Mouse (Mus musculus) midbrain, embryonic 15.5 days (tissue): Measurements from ENCODE around the gene Plcb1. TPM values are rescaled to one million over a fixed set of nuclear protein-coding genes. Genes with fewer than 3 reads are reported as not detected.
A peak's percentile ranks its signal among the peaks of the same experiment; 100 is the strongest.

ENCODE experiments used
- ATAC-seq: fragments of 200-750 bp; cut with Nextera tagmentation; replicated peaks from 2 replicates; pipeline ENCODE4 v1.8.0; 2017; ENCODE audit warnings: moderate TSS enrichment
- H3K27ac ChIP-seq: fragments of 300-500 bp; sonication (generic); 2 replicates; pipeline ENCODE4 v1.5.1; 2015; ENCODE audit warnings: mild to moderate bottlenecking, inconsistent platforms
- H3K27me3 ChIP-seq: fragments of 300-500 bp; sonication (generic); replicated peaks from 2 replicates; pipeline ENCODE4 v1.6.1; 2015; ENCODE audit warnings: inconsistent platforms
- H3K36me3 ChIP-seq: fragments of 300-500 bp; sonication (generic); replicated peaks from 2 replicates; pipeline ENCODE4 v1.6.1; 2015; ENCODE audit warnings: inconsistent platforms
- H3K4me1 ChIP-seq: fragments of 300-500 bp; sonication (generic); 2 replicates; pipeline ENCODE4 v1.6.1; 2015; ENCODE audit warnings: inconsistent platforms
- H3K4me2 ChIP-seq: fragments of 300-500 bp; sonication (generic); 2 replicates; pipeline ENCODE4 v1.6.1; 2015; ENCODE audit warnings: inconsistent platforms, mild to moderate bottlenecking, moderate library complexity
- H3K4me3 ChIP-seq: fragments of 300-500 bp; sonication (generic); 2 replicates; pipeline ENCODE4 v1.5.1; 2015; ENCODE audit warnings: mild to moderate bottlenecking, inconsistent platforms
- H3K9ac ChIP-seq: fragments of 300-500 bp; sonication (generic); 2 replicates; pipeline ENCODE4 v1.6.1; 2015; ENCODE audit warnings: mild to moderate bottlenecking, inconsistent platforms
- H3K9me3 ChIP-seq: fragments of 300-500 bp; sonication (generic); 2 replicates; pipeline ENCODE4 v1.6.1; 2016; ENCODE audit warnings: inconsistent platforms
- WGBS: fragments of 180-500 bp; shearing (Covaris S2); methylation state at CpG from one replicate; pipeline ENCODE4 v1.1.7; 2015; ENCODE audit warnings: mixed read lengths; 5-methylcytosine and 5-hydroxymethylcytosine counted together
- polyA plus RNA-seq: library from polyadenylated mRNA; unstranded; fragments of >200 nt; fragmentation: Nextera tagmentation; extraction: Ambion mirVana; gene quantifications from 2 replicates; pipeline ENCODE4 v1.2.1, GENCODE M21; 2015

Plcb1 gene
- polyA plus RNA-seq, 1 experiment from 2014 or later: 38.0 TPM

DNA sequence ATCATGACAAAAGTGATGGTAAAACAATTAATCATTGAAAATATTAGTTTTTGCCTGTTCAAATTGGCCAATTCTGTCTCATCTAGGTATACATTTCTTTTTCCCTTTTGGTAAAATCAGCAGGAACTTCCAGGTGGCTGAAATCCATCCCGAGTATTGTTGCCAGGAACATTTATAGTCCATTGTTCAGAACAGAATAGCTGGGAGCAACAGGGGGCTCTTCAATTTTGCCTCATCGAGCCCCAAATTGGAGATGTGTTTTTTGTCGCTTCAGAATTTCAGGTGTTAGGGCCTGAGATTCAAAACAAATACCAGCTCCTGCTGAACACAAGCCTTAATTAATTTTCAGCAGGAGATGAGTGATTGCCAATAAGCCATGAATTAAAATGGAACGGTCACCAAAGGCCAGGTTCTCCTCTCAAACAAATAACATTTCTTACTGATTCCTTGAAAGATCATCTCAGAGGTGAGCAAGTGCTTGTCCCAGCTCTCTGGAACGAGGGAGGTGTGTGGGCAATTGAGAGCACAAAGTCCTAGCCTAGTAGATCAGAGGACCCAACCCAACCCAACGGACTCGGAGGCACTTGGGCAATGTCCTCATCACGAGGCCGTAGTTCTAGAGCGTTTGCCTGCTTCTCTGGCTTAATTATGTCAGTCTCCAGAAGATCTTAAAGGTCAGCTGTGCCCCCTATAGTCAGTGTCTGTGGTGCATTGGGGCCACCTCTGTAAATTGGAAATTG, 136.9 kb downstream of the Plcb1 start:
- Histone ChIP-seq H3K36me3 (no peaks in the 10 kb centered on the region), H3K4me2 (no peak overlapping the region), H3K4me3 (no peak overlapping the region), H3K4me1 (no peaks in the 10 kb centered on the region), H3K9ac (no peak overlapping the region), H3K27ac (no peak overlapping the region), H3K9me3 (no peaks in the 10 kb centered on the region), H3K27me3 (no peaks in the 10 kb centered on the region)
- 70% methylated on average over 10 of the region's 10 CpGs for WGBS
- no peak for ATAC-seq

DNA sequence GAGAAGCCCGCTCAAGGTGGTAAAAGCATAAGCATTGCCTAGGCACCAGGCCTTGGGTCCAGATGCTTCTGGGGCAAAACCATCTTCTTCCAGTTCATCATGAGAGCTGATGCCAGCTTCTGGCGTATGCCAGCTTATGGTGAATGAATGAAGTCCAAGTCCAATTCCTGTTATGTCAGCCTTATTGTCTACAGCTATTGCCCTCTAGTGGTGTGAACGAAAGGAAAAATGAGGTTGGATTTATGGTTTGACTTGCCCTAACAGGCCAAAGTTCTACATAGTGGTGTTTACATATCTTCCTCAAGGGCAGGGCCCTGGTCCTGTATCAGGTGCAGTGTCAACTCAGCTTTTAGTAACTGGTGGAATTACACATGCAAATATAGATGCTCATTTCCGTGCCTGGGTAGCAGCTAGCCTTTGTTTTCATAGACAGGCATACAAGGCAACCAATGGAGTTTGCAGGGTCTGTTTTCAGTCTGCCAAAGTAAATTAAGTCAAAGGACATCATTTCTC, 138.3 kb downstream of the Plcb1 start:
- Histone ChIP-seq H3K9me3 (no peaks in the 10 kb centered on the region), H3K9ac (no peak overlapping the region), H3K4me2 (no peak overlapping the region), H3K4me1 (no peaks in the 10 kb centered on the region), H3K36me3 (no peaks in the 10 kb centered on the region), H3K4me3 (no peak overlapping the region), H3K27ac (no peak overlapping the region), H3K27me3 (no peaks in the 10 kb centered on the region)
- ATAC-seq: no peak
- WGBS: 88% methylated on average over 4 of the region's 4 CpGs

DNA sequence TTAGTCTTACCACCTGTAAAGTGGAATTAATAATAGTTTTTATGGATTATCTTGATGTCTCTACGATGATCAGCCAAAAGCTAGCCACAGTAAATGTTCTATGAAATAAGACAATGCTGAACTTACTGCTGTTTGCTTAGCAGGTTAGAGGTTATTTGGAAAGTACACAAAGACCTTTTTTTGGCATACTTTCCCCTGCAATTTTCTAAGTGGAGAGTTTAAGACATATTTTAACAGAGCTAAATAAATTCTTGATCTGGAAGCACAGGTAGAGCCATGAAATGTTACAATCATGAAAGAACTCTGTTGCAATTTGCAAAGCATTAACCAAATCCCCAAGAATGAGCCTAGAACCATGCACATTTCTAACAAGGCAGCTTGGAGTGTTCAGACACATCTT, 140.4 kb downstream of the Plcb1 start:
- Histone ChIP-seq H3K27ac (no peak overlapping the region), H3K4me3 (no peak overlapping the region), H3K27me3 (no peaks in the 10 kb centered on the region), H3K9me3 (no peaks in the 10 kb centered on the region), H3K4me2 (no peak overlapping the region), H3K36me3 (no peaks in the 10 kb centered on the region), H3K4me1 (peaks cover 9% of the 10 kb centered on the region), H3K9ac (no peak overlapping the region)
- WGBS: 87% methylated on average over 1 of the region's 1 CpGs
- ATAC-seq: no peak

DNA sequence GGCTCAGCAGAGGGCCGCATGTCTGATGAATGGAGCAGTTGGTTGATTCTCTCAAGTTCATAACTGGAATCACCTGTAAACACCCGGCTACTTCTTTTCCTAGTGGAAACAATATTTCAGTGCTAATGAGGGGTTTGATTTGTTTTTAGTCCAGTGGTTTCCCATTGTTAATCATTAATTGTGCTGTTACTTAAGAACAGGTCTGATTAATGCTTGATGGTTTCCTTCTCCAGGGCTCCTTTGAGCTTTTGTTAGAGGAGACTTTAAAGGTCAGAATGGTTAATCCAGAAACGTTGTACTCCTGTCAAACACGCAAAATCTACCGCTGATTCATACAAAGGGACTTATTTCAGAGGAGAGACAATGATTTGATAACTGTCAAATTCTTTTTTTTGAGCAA, 141.2 kb downstream of the Plcb1 start:
- no peaks in the 10 kb centered on the region for H3K36me3 ChIP-seq
- peaks cover 9% of the 10 kb centered on the region for H3K4me1 ChIP-seq
- H3K9ac ChIP-seq: no peak overlapping the region
- H3K9me3 ChIP-seq: no peaks in the 10 kb centered on the region
- no peak overlapping the region for H3K4me2 ChIP-seq
- no peak overlapping the region for H3K4me3 ChIP-seq
- H3K27ac ChIP-seq: no peak overlapping the region
- no peaks in the 10 kb centered on the region for H3K27me3 ChIP-seq
- no peak for ATAC-seq
- 21% methylated on average over 5 of the region's 5 CpGs for WGBS

- no peaks in the 10 kb centered on the region for H3K36me3 ChIP-seq
- H3K4me1 ChIP-seq: peaks cover 9% of the 10 kb centered on the region
- H3K9me3 ChIP-seq: no peaks in the 10 kb centered on the region
- H3K27me3 ChIP-seq: no peaks in the 10 kb centered on the region
- peak; percentile 70; the same call in 1 of the 2 replicates for ATAC-seq
- no peak overlapping the region for H3K9ac ChIP-seq
- no peak overlapping the region for H3K4me2 ChIP-seq
- H3K27ac ChIP-seq: no peak overlapping the region
- H3K4me3 ChIP-seq: no peak overlapping the region
Measured at GRCm38 (mm10) chr2:134929452-134929851, 143.6 kb downstream of the Plcb1 start.

DNA sequence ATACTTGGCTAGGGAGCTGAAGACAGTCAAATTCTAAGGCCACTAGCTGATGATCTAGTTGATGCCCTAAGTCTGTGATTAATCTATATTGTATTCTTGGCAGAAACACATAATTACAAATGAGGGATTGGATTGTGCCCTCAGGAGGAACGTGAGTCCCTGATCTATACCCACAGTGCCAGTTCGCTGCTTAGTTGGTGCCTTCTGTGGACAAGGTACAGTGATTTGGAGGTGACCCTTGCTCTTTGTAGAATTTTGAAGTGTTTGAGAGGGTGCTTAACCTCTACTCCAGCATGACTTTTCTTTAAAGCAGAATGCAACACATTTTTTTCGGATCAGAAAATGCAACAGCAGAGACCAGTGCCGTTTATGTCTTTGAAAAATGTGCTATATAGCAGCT, 145.1 kb downstream of the Plcb1 start:
- H3K9ac ChIP-seq: no peak overlapping the region
- no peak for ATAC-seq
- no peaks in the 10 kb centered on the region for H3K9me3 ChIP-seq
- WGBS: 71% methylated on average over 4 of the region's 4 CpGs
- peaks cover 9% of the 10 kb centered on the region for H3K4me1 ChIP-seq
- no peaks in the 10 kb centered on the region for H3K36me3 ChIP-seq
- no peak overlapping the region for H3K4me3 ChIP-seq
- no peak overlapping the region for H3K4me2 ChIP-seq
- 0 out of 2 replicates have a peak, but pooled peaks cover 3% of the 10 kb centered on the region for H3K27me3 ChIP-seq
- H3K27ac ChIP-seq: no peak overlapping the region

- 84% methylated on average over 5 of the region's 5 CpGs for WGBS
- 0 out of 2 replicates have a peak, but pooled peaks cover 3% of the 10 kb centered on the region for H3K27me3 ChIP-seq
- H3K4me1 ChIP-seq: peaks cover 9% of the 10 kb centered on the region
- ATAC-seq: no peak
- no peaks in the 10 kb centered on the region for H3K9me3 ChIP-seq
- no peaks in the 10 kb centered on the region for H3K36me3 ChIP-seq
- no peak overlapping the region for H3K4me3 ChIP-seq
- no peak overlapping the region for H3K27ac ChIP-seq
- no peak overlapping the region for H3K4me2 ChIP-seq
- H3K9ac ChIP-seq: no peak overlapping the region
Measured at GRCm38 (mm10) chr2:134931756-134932421, 146.0 kb downstream of the Plcb1 start.

DNA sequence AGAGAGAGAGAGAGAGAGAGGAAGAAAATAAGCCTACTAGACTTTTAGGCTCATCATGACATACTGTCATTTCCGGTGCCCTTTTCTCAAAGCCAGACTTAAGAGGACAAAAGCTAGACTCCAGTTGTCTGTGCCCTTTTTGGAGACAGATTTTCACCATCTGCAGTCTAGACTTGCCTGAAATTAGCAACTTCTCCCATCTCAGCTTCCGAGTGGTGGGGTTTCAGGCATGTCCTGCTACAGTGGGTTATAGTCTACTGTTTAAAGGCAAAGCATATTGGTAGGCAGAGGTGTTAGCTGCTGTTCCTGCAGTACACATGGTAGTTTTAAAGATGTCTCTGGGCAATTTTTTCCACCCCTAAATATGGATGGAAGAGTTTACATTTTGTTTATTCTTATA, 149.6 kb downstream of the Plcb1 start:
- no peak for ATAC-seq
- no peak overlapping the region for H3K4me3 ChIP-seq
- no peak overlapping the region for H3K9ac ChIP-seq
- no peaks in the 10 kb centered on the region; the same call in 1 of the 2 replicates for H3K4me1 ChIP-seq
- no peak overlapping the region for H3K27ac ChIP-seq
- H3K27me3 ChIP-seq: 0 out of 2 replicates have a peak, but pooled peaks cover 3% of the 10 kb centered on the region
- no peaks in the 10 kb centered on the region for H3K36me3 ChIP-seq
- 93% methylated on average over 2 of the region's 2 CpGs for WGBS
- H3K9me3 ChIP-seq: no peaks in the 10 kb centered on the region
- H3K4me2 ChIP-seq: no peak overlapping the region

DNA sequence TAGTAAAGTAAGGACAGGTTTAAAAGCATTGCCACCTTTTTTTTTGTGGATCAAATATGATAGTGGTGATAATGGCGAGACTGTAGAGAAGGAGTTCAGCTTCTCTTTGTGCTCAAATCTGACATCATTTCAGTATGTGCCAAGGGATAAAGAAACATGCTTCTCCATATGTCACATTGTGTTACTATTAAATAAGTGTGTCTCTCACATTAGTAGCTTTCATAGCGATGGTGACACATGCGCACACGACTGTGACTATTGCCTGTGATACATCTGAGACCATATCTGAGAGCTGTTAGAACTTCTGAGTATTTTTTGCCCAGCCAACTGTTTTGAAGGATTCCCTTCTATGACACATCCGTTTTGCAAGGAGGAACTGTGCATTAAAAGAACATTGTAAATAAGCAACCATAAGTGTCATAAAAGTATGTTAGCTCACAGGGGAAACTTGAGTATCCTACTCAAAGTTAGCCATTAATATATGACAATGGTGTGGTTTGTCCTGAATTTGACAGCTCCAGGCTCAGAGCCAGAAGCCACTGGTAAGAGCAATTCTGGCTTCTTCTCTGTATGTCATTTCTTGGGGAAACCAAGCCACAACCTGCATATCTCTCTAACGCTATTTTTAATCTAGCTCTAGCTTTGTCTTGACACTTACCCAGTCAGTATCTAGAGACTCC, 150.2 kb downstream of the Plcb1 start:
- H3K4me1 ChIP-seq: no peaks in the 10 kb centered on the region
- H3K27me3 ChIP-seq: 0 out of 2 replicates have a peak, but pooled peaks cover 3% of the 10 kb centered on the region
- no peak for ATAC-seq
- 91% methylated on average over 6 of the region's 6 CpGs for WGBS
- no peak overlapping the region for H3K4me3 ChIP-seq
- H3K36me3 ChIP-seq: no peaks in the 10 kb centered on the region
- H3K4me2 ChIP-seq: no peak overlapping the region
- no peak overlapping the region for H3K27ac ChIP-seq
- H3K9me3 ChIP-seq: no peaks in the 10 kb centered on the region
- no peak overlapping the region for H3K9ac ChIP-seq

DNA sequence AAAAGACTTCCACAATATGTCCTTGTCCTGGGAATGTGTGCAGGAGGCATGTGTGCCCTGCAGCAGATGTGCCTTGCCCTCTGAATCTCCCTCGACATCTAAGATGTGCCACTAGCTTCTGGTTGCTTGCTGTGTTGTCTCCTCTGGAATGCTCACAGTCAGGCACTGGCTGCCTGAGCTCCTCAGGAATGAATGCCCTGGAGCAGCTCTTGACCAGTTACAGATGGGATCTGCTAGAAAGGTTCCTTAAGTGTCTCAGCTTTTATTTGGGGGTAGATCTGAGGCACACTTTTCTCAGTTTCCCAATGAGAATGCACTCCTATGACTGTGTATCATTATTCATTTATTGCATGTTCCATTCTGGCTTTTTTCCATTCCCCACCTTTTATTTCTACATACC, 151.8 kb downstream of the Plcb1 start:
- H3K9me3 ChIP-seq: no peaks in the 10 kb centered on the region
- ATAC-seq: no peak
- H3K27ac ChIP-seq: no peak overlapping the region
- no peaks in the 10 kb centered on the region for H3K36me3 ChIP-seq
- no peak overlapping the region for H3K4me2 ChIP-seq
- no peak overlapping the region for H3K9ac ChIP-seq
- no peak overlapping the region for H3K4me3 ChIP-seq
- 0 out of 2 replicates have a peak, but pooled peaks cover 3% of the 10 kb centered on the region for H3K27me3 ChIP-seq
- 57% methylated on average over 1 of the region's 1 CpGs for WGBS
- no peaks in the 10 kb centered on the region for H3K4me1 ChIP-seq

- Histone ChIP-seq H3K4me2 (no peak overlapping the region), H3K27ac (no peak overlapping the region), H3K9me3 (no peaks in the 10 kb centered on the region), H3K4me3 (no peak overlapping the region), H3K36me3 (no peaks in the 10 kb centered on the region), H3K27me3 (no peaks in the 10 kb centered on the region), H3K4me1 (no peaks in the 10 kb centered on the region), H3K9ac (no peak overlapping the region)
- WGBS: 87% methylated on average over 4 of the region's 4 CpGs
- ATAC-seq: no peak
Measured at GRCm38 (mm10) chr2:134942039-134942438, 156.2 kb downstream of the Plcb1 start.

DNA sequence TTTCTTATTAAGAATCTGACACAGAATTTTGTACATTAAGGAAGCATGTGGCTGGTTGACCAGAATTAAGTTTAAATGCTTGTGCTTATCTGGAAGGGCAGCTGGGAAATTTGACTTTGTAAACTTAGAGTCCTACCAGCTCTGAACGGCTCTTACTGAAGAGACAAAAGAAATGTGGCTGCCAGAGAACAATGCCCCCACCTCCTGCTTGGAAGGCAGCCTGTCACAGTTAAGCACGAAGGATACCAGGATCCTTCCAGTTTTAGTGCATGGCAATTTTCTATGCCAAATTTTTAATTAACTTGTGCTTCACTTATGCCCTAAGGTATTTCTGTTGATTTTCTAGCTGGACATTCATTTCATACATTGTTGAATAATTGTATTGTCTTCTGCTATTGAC, 157.1 kb downstream of the Plcb1 start:
- H3K4me2 ChIP-seq: no peak overlapping the region
- H3K4me1 ChIP-seq: no peaks in the 10 kb centered on the region
- no peaks in the 10 kb centered on the region for H3K27me3 ChIP-seq
- no peak for ATAC-seq
- WGBS: 5% methylated on average over 2 of the region's 2 CpGs
- H3K9ac ChIP-seq: no peak overlapping the region
- H3K36me3 ChIP-seq: no peaks in the 10 kb centered on the region
- H3K27ac ChIP-seq: no peak overlapping the region
- H3K4me3 ChIP-seq: no peak overlapping the region
- no peaks in the 10 kb centered on the region for H3K9me3 ChIP-seq
